In genomic region chr5:121190210-121190835, GRCm38 (mm10) we compare ENCODE assay signal across 9 mouse cellular contexts. TPM values are rescaled to one million over a fixed set of nuclear protein-coding genes. Genes with fewer than 3 reads are reported as not detected.
DNase-seq lines count a peak whose midpoint lies in the region; ATAC-seq and TF ChIP-seq lines count a peak whose summit lies in the region.
"Had no signal": no experiment of that assay in that cellular context is flagged by ENCODE, and none has a peak within 500 bp of the region (broad histone marks: within the 10 kb centered on the region; RNA-seq: fewer than 3 reads in every experiment).

No protein-coding gene starts in this region.

- H3K9ac ChIP-seq in CH12.LX (ENCODE audit: insufficient read depth, low read depth) = peak overlapping the region; percentile 85
- H3K9ac ChIP-seq in forebrain, embryonic 14.5 days (ENCODE audit: low read length) = peak overlapping the region; percentile 91
- peak overlapping the region; percentile 85 for H3K9ac ChIP-seq in liver, embryonic 14.5 days (replicated peaks)

- peaks cover 51% of the 10 kb centered on the region for H3K79me2 ChIP-seq in CH12.LX (replicated peaks; ENCODE audit: control insufficient read depth, extremely low read depth, insufficient read depth, poor library complexity, severe bottlenecking)

- H3K4me3 ChIP-seq in heart, embryonic 10.5 days = peak overlapping the region; percentile 98
- peak overlapping the region; percentile 84 to 92 (median 86) for H3K4me3 ChIP-seq in CH12.LX (replicated peaks in 1 of 3; ENCODE audit: low read depth in 2 of 3, low read length in 2 of 3, poor library complexity in 1 of 3)
- peak overlapping the region; percentile 93 for H3K4me3 ChIP-seq in forebrain, embryonic 14.5 days (ENCODE audit: low read depth, low read length)
- peak overlapping the region; percentile 83 to 94 for H3K4me3 ChIP-seq in liver, embryonic 14.5 days (ENCODE audit: insufficient read depth in 1 of 2, low read depth in 2 of 2, low read length in 2 of 2)

- no peak for TF ChIP-seq CTCF in CH12.LX (conservative IDR thresholded peaks at IDR 0.05 in 1 of 2, IDR thresholded peaks at IDR 0.05 in 1 of 2; ENCODE audit: low read depth in 2 of 2, low read length in 2 of 2)
- TF ChIP-seq CTCF in liver, embryonic 14.5 days (IDR thresholded peaks at IDR 0.05; ENCODE audit: low read depth) = no peak

- WGBS in heart, embryonic 10.5 days = 26% methylated on average over 21 of the region's 21 CpGs
- 28% methylated on average over 21 of the region's 21 CpGs for WGBS in forebrain, embryonic 14.5 days
- 14% methylated on average over 21 of the region's 21 CpGs for WGBS in liver, embryonic 14.5 days (ENCODE audit: insufficient replicate concordance)

- ATAC-seq in forebrain, embryonic 14.5 days = no peak
- ATAC-seq in liver, embryonic 14.5 days (ENCODE audit: insufficient read depth) = no peak

- dilution Hi-C loops in CH12.LX (cut with MboI; ENCODE audit: extremely low pct_ligation_motif_present, extremely low pct_unique_long_range_greater_than_20kb, low sequenced_read_pairs) = no loop called here

- H3K27ac ChIP-seq in heart, embryonic 10.5 days = peak overlapping the region; percentile 99
- H3K27ac ChIP-seq in CH12.LX (ENCODE audit: insufficient read depth, low read depth) = peak overlapping the region; percentile 23; the same call in 1 of the 2 replicates
- peak overlapping the region; percentile 71; the same call in 1 of the 2 replicates for H3K27ac ChIP-seq in forebrain, embryonic 14.5 days (ENCODE audit: low read depth, low read length)
- H3K27ac ChIP-seq in liver, embryonic 14.5 days = peak overlapping the region; percentile 6

- intact Hi-C loops in heart, postnatal 25 days (cut with DNase I) = no loop called here

- peak overlapping the region; percentile 82 for H3K4me2 ChIP-seq in CH12.LX (ENCODE audit: insufficient read depth, low read depth, poor library complexity, severe bottlenecking)
- peak overlapping the region; percentile 84 for H3K4me2 ChIP-seq in forebrain, embryonic 14.5 days (ENCODE audit: low read length)
- H3K4me2 ChIP-seq in liver, embryonic 14.5 days (ENCODE audit: low read depth) = peak overlapping the region; percentile 67

- no peak for TF ChIP-seq POLR2A in CH12.LX (IDR thresholded peaks at IDR 0.05; ENCODE audit: low read depth, low read length)

- peaks cover 45% of the 10 kb centered on the region for H3K4me1 ChIP-seq in heart, embryonic 10.5 days
- H3K4me1 ChIP-seq in CH12.LX (ENCODE audit: control insufficient read depth in 1 of 2, insufficient read depth in 2 of 2) = peaks cover 21 to 51% of the 10 kb centered on the region in 2 experiments
- H3K4me1 ChIP-seq in forebrain, embryonic 14.5 days (ENCODE audit: control insufficient read depth, insufficient read depth, low read length) = peaks cover 11% of the 10 kb centered on the region
- H3K4me1 ChIP-seq in liver, embryonic 14.5 days (replicated peaks; ENCODE audit: control insufficient read depth in 2 of 2, insufficient read depth in 2 of 2, low read length in 1 of 2) = peaks cover 44 to 57% of the 10 kb centered on the region in 2 experiments

- no peak for TF ChIP-seq EP300 in CH12.LX (IDR thresholded peaks at IDR 0.05; ENCODE audit: low read length)
- TF ChIP-seq EP300 in liver, embryonic 14.5 days (IDR thresholded peaks at IDR 0.05; ENCODE audit: low read depth) = no peak

- no peaks in the 10 kb centered on the region for H3K36me3 ChIP-seq in heart, embryonic 10.5 days
- H3K36me3 ChIP-seq in CH12.LX (replicated peaks in 1 of 2; ENCODE audit: control insufficient read depth in 1 of 2, insufficient read depth in 1 of 2, low read length in 1 of 2) = peaks cover 0 to 9% of the 10 kb centered on the region in 2 experiments
- H3K36me3 ChIP-seq in forebrain, embryonic 14.5 days (ENCODE audit: control insufficient read depth, insufficient read depth, low read length) = no peaks in the 10 kb centered on the region
- no peaks in the 10 kb centered on the region for H3K36me3 ChIP-seq in liver, embryonic 14.5 days (replicated peaks; ENCODE audit: control insufficient read depth, insufficient read depth, low read depth)

- in situ Hi-C loops in CH12.LX (cut with MboI; ENCODE audit: low pct_ligation_motif_present, low pct_unique_long_range_greater_than_20kb, low sequenced_read_pairs) = no loop called here

- no peaks in the 10 kb centered on the region for H3K27me3 ChIP-seq in heart, embryonic 10.5 days (ENCODE audit: insufficient read depth, poor library complexity, severe bottlenecking)
- H3K27me3 ChIP-seq in CH12.LX (replicated peaks) = no peaks in the 10 kb centered on the region
- no peaks in the 10 kb centered on the region for H3K27me3 ChIP-seq in forebrain, embryonic 14.5 days (replicated peaks; ENCODE audit: control insufficient read depth, insufficient read depth, low read length)
- no peaks in the 10 kb centered on the region for H3K27me3 ChIP-seq in liver, embryonic 14.5 days (ENCODE audit: control insufficient read depth, insufficient read depth, low read length)
- H3K27me3 ChIP-seq: Patski had no signal

- no peak for TF ChIP-seq RAD21 in CH12.LX (IDR thresholded peaks at IDR 0.05; ENCODE audit: low read depth, low read length)

- no peaks in the 10 kb centered on the region for H3K9me3 ChIP-seq in heart, embryonic 10.5 days
- H3K9me3 ChIP-seq in CH12.LX (replicated peaks; ENCODE audit: low read length) = no peaks in the 10 kb centered on the region
- H3K9me3 ChIP-seq in forebrain, embryonic 14.5 days (replicated peaks; ENCODE audit: control insufficient read depth, low read length) = no peaks in the 10 kb centered on the region
- H3K9me3 ChIP-seq in liver, embryonic 14.5 days (ENCODE audit: control insufficient read depth, low read length) = no peaks in the 10 kb centered on the region

- peak; percentile 71 for DNase-seq in heart, embryonic 10.5 days (ENCODE audit: low spot score)
- no peak for DNase-seq in heart, postnatal 25 days (ENCODE audit: low spot score)
- DNase-seq in CH12.LX (ENCODE audit: extremely low read depth) = no peak
- no peak for DNase-seq in forebrain, embryonic 14.5 days (ENCODE audit: low spot score)
- no peak for DNase-seq in liver, embryonic 14.5 days (ENCODE audit: low read depth in 3 of 3, low spot score in 3 of 3)
- no peak for DNase-seq in yolk sac, embryonic 10.5 days (ENCODE audit: low spot score)
- DNase-seq in T-cell, adult 2 months (ENCODE audit: low spot score) = no peak
- DNase-seq in adipocyte (ENCODE audit: low spot score) = no peak

TF ChIP-seq in CH12.LX, 34 proteins besides CTCF, POLR2A, EP300 and RAD21:
- no peak for TF ChIP-seq E2F4 (IDR thresholded peaks at IDR 0.05; ENCODE audit: insufficient replicate concordance, low read depth, low read length)
- no peak for TF ChIP-seq HCFC1 (IDR thresholded peaks at IDR 0.05; ENCODE audit: low read depth, low read length)
- 0 out of 2 replicates have a peak, but pooled peaks have one; percentile 0 for TF ChIP-seq SIN3A (IDR thresholded peaks at IDR 0.05; ENCODE audit: low read length)
TF ChIP-seq in CH12.LX: peak in this region for 1.

RNA-seq across cellular contexts. Expression of gene Ptpn11, which starts 0.9 kb away (rescaled TPM):
- polyA plus RNA-seq in heart, embryonic 10.5 days (2016; fragmentation: Nextera tagmentation; extraction: Ambion mirVana) = 27.2 and 27.8 TPM in 2 replicates
- total RNA-seq in heart, postnatal 25 days (2021) = 100 to 1,000 TPM; 175 to 181 TPM
- total RNA-seq in CH12.LX (2012; rRNA removed) (44.6 and 52.2 TPM in 2 replicates), CH12.LX (2014; rRNA removed) (29.4 and 33.2 TPM in 2 replicates)
- 62.1 and 62.8 TPM in 2 replicates for polyA plus RNA-seq in CH12.LX (2012; ENCODE audit: insufficient read length, low read depth)
- 32.1 and 33.8 TPM in 2 replicates for polyA plus RNA-seq in forebrain, embryonic 14.5 days (2014; fragmentation: Nextera tagmentation; extraction: Ambion mirVana)
- polyA plus RNA-seq in liver, embryonic 14.5 days (2012; rRNA removed) = 10.4 and 13.7 TPM in 2 replicates
- 10.0 and 11.5 TPM in 2 replicates for polyA plus RNA-seq in liver, embryonic 14.5 days (2014; fragmentation: Nextera tagmentation; extraction: Ambion mirVana)

RNA-seq across cellular contexts. Expression of gene Rpl6, which starts 14.0 kb away (rescaled TPM):
- polyA plus RNA-seq in heart, embryonic 10.5 days (2016; fragmentation: Nextera tagmentation; extraction: Ambion mirVana) = 463 and 580 TPM in 2 replicates
- total RNA-seq in heart, postnatal 25 days (2021) = 100 to 1,000 TPM; 521 to 551 TPM
- total RNA-seq in CH12.LX (2012; rRNA removed) = 2,694 and 2,801 TPM in 2 replicates
- 2,433 and 2,576 TPM in 2 replicates for total RNA-seq in CH12.LX (2014; rRNA removed)
- 2,607 and 2,835 TPM in 2 replicates for polyA plus RNA-seq in CH12.LX (2012; ENCODE audit: insufficient read length, low read depth)
- polyA plus RNA-seq in forebrain, embryonic 14.5 days (2014; fragmentation: Nextera tagmentation; extraction: Ambion mirVana) = 455 and 505 TPM in 2 replicates
- polyA plus RNA-seq in liver, embryonic 14.5 days (2012; rRNA removed) = 403 and 658 TPM in 2 replicates
- 477 and 488 TPM in 2 replicates for polyA plus RNA-seq in liver, embryonic 14.5 days (2014; fragmentation: Nextera tagmentation; extraction: Ambion mirVana)

RNA-seq across cellular contexts. Expression of gene Hectd4, which starts 29.7 kb away (rescaled TPM):
- 3.9 and 4.8 TPM in 2 replicates for polyA plus RNA-seq in heart, embryonic 10.5 days (2016; fragmentation: Nextera tagmentation; extraction: Ambion mirVana)
- 10 to 100 TPM; 19.3 to 23.0 TPM for total RNA-seq in heart, postnatal 25 days (2021)
- total RNA-seq in CH12.LX (2012; rRNA removed) (6.8 and 7.8 TPM in 2 replicates), CH12.LX (2014; rRNA removed) (0.89 and 2.1 TPM in 2 replicates)
- 4.3 and 6.0 TPM in 2 replicates for polyA plus RNA-seq in CH12.LX (2012; ENCODE audit: insufficient read length, low read depth)
- 15.8 and 22.0 TPM in 2 replicates for polyA plus RNA-seq in forebrain, embryonic 14.5 days (2014; fragmentation: Nextera tagmentation; extraction: Ambion mirVana)
- 15.8 and 16.1 TPM in 2 replicates for polyA plus RNA-seq in liver, embryonic 14.5 days (2012; rRNA removed)
- 11.1 and 11.2 TPM in 2 replicates for polyA plus RNA-seq in liver, embryonic 14.5 days (2014; fragmentation: Nextera tagmentation; extraction: Ambion mirVana)

Comparison
In these comparisons a context has a peak if more than half of its experiments do, and no peak if none do; other contexts are left out.
1. H3K27ac ChIP-seq: peak in every context shown above with its lines; median percentile 99 in heart, embryonic 10.5 days; 71 in forebrain, embryonic 14.5 days; 23 in CH12.LX; 6 in liver, embryonic 14.5 days.